Mouse (Mus musculus) midbrain, embryonic 14.5 days (tissue): ENCODE measurements around the gene Amigo2. TPM values are rescaled to one million over a fixed set of nuclear protein-coding genes. Genes with fewer than 3 reads are reported as not detected.
"Not testable (repeated sequence)": the region's sequence is repeated elsewhere in the genome, so short reads cannot be mapped to it uniquely, and the experiment has no call there.

Experiments
- ATAC-seq: fragments of 200-750 bp; cut with Nextera tagmentation; 2 replicates; pipeline ENCODE4 v1.8.0; 2017; ENCODE audit warnings: moderate number of reproducible peaks, moderate library complexity; ENCODE audit not compliant: low FRiP score, low TSS enrichment
- DNase-seq: peaks from one replicate; pipeline ENCODE4 v3.0.0-alpha.2; 2015
- H3K27ac ChIP-seq: fragments of 300-500 bp; sonication (generic); replicated peaks from 2 replicates; pipeline ENCODE4 v1.5.1; 2014; ENCODE audit warnings: mild to moderate bottlenecking, low read depth, low read length, moderate library complexity
- H3K27me3 ChIP-seq: fragments of 300-500 bp; sonication (generic); 2 replicates; pipeline ENCODE4 v1.6.1; 2014; ENCODE audit warnings: low read length, control low read depth, mixed read lengths; ENCODE audit not compliant: control insufficient read depth, insufficient read depth
- H3K36me3 ChIP-seq: fragments of 300-500 bp; sonication (generic); 2 replicates; pipeline ENCODE4 v1.6.1; 2014; ENCODE audit warnings: low read length, control low read depth; ENCODE audit not compliant: control insufficient read depth, insufficient read depth
- H3K4me1 ChIP-seq: fragments of 300-500 bp; sonication (generic); 2 replicates; pipeline ENCODE4 v1.6.1; 2014; ENCODE audit warnings: mild to moderate bottlenecking, antibody characterized with exemption, low read length, control low read depth; ENCODE audit not compliant: control insufficient read depth, insufficient read depth
- H3K4me2 ChIP-seq: fragments of 300-500 bp; sonication (generic); 2 replicates; pipeline ENCODE4 v1.6.1; 2014; ENCODE audit warnings: mild to moderate bottlenecking, low read length, moderate library complexity
- H3K4me3 ChIP-seq: fragments of 300-500 bp; sonication (generic); replicated peaks from 2 replicates; pipeline ENCODE4 v1.5.1; 2014; ENCODE audit warnings: low read depth, low read length
- H3K9ac ChIP-seq: fragments of 300-500 bp; sonication (generic); replicated peaks from 2 replicates; pipeline ENCODE4 v1.6.1; 2014; ENCODE audit warnings: mild to moderate bottlenecking, low read length, moderate library complexity
- H3K9me3 ChIP-seq: fragments of 300-500 bp; sonication (generic); 2 replicates; pipeline ENCODE4 v1.6.1; 2016; ENCODE audit warnings: low read length, control low read depth, mixed read lengths; ENCODE audit not compliant: control insufficient read depth
- WGBS: fragments of 180-500 bp; shearing (Covaris S2); extraction: QIAGEN DNeasy Blood & Tissue Kit; methylation state at CpG from one replicate; pipeline ENCODE4 v1.1.7; 2014; 5-methylcytosine and 5-hydroxymethylcytosine counted together
- polyA plus RNA-seq: library from polyadenylated mRNA; unstranded; fragments of >200 nt; fragmentation: Nextera tagmentation; extraction: Ambion mirVana; gene quantifications from 2 replicates; pipeline ENCODE4 v1.2.1, GENCODE M21; 2014

The Amigo2 gene
- polyA plus RNA-seq, 1 experiment from 2014 or later: 16.9 TPM

GRCm38 (mm10) chr15:97216843-97217242, 30.2 kb downstream of the Amigo2 start:
- WGBS: 99% methylated on average over 5 of the region's 5 CpGs

DNA sequence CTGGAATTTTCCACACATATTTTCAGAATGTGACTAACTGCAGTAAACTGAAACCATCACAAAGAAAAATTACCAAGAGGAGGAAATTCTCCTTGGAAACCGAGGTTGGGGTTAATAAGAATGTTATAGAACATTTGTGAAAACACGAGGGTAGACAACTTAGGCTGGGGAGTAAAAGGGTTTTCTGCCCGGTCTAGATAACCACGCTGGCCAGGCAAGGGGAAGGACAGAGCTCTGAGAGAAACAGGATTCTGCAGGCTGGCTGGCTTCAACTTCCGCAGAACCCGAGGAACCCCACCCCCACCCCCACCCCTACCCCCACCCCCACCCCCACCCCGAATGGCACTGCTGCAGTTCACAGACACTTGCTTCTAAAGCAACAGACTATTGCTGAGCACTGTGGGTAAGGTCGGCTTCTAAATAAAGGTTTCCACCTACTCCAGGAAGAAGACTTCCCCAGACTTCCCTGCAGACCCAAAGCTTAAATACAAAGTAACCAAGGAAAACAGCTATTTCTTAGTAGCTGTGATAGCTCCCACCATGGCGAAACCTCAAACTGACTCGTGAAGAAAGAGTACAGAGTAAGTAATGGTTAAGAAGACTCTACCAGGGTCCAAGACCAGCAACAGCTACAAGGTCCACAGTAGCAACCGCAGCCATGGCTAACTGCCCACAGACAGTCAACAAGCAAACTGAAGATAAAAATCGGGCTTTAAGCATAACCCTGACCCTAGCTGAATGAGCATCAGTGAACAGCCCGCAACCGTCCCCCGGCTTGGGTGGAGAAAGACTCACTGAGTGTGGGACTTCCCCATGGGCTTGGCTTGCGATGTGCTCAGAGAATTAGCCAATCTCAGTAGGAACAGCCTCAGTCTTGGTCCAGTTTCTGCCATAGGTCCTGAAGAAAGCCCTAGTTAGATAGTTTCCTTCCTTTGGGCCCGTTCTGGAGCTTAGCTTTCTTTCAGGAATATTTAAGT, 34.3 kb downstream of the Amigo2 start:
- Histone ChIP-seq H3K9ac (no peak overlapping the region), H3K9me3 (no peaks in the 10 kb centered on the region), H3K4me3 (no peak overlapping the region), H3K36me3 (no peaks in the 10 kb centered on the region), H3K27me3 (no peaks in the 10 kb centered on the region), H3K27ac (no peak overlapping the region), H3K4me2 (no peak overlapping the region), H3K4me1 (no peaks in the 10 kb centered on the region)
- 84% methylated on average over 17 of the region's 17 CpGs for WGBS
- no peak for ATAC-seq
- no peak for DNase-seq

More at GRCm38 (mm10) chr15:97216843-97217242, 30.2 kb downstream of the Amigo2 start:
- H3K36me3 ChIP-seq: no peaks in the 10 kb centered on the region
- no peaks in the 10 kb centered on the region for H3K9me3 ChIP-seq
- H3K4me2 ChIP-seq: no peak overlapping the region
- DNase-seq (no peak), ATAC-seq (no peak)
- no peaks in the 10 kb centered on the region for H3K4me1 ChIP-seq
- H3K27me3 ChIP-seq: no peaks in the 10 kb centered on the region
- no peak overlapping the region for H3K9ac ChIP-seq
- H3K4me3 ChIP-seq: no peak overlapping the region
- no peak overlapping the region for H3K27ac ChIP-seq

- 83% methylated on average over 3 of the region's 3 CpGs for WGBS
These were observed 37.3 kb downstream of the Amigo2 start for GRCm38 (mm10) chr15:97209754-97210153.

GRCm38 (mm10) chr15:97206506-97206905, 40.6 kb downstream of the Amigo2 start:
- H3K4me3 ChIP-seq: no peak overlapping the region
- ATAC-seq: no peak
- H3K27me3 ChIP-seq: no peaks in the 10 kb centered on the region
- WGBS: 96% methylated on average over 8 of the region's 8 CpGs
- no peak overlapping the region for H3K4me2 ChIP-seq
- no peak overlapping the region for H3K27ac ChIP-seq
- H3K36me3 ChIP-seq: no peaks in the 10 kb centered on the region
- H3K4me1 ChIP-seq: no peaks in the 10 kb centered on the region
- H3K9me3 ChIP-seq: no peaks in the 10 kb centered on the region
- no peak for DNase-seq
- no peak overlapping the region for H3K9ac ChIP-seq

More at GRCm38 (mm10) chr15:97209754-97210153, 37.3 kb downstream of the Amigo2 start:
- H3K27ac ChIP-seq, H3K9ac ChIP-seq, H3K4me3 ChIP-seq, H3K4me1 ChIP-seq, H3K36me3 ChIP-seq, ATAC-seq, H3K9me3 ChIP-seq, H3K4me2 ChIP-seq, DNase-seq, H3K27me3 ChIP-seq: not testable (repeated sequence)

DNA sequence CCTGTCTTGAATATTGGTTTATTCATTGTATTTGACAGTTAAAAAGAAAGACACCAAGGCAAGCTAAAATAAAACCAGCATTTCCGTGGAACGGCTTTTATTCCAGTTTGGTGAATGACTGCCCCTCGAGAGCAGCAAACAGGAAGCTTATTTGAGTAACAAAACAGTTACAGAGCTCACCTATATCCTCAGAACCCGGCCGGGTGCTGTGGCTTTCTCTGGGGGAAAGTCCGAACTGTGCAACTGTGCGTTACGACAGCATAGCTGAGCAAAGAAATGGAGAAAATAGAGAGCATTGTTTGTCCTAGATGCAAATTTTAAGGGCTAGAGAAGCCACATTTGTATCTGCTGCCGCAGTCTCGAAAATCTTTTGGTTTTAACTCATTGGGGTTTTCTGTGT, 41.3 kb downstream of the Amigo2 start:
- Histone ChIP-seq H3K27ac (no peak overlapping the region), H3K4me1 (no peaks in the 10 kb centered on the region), H3K4me2 (no peak overlapping the region), H3K27me3 (no peaks in the 10 kb centered on the region), H3K9me3 (no peaks in the 10 kb centered on the region), H3K4me3 (no peak overlapping the region), H3K36me3 (no peaks in the 10 kb centered on the region), H3K9ac (no peak overlapping the region)
- WGBS: 75% methylated on average over 10 of the region's 10 CpGs
- ATAC-seq (no peak), DNase-seq (no peak)

DNA sequence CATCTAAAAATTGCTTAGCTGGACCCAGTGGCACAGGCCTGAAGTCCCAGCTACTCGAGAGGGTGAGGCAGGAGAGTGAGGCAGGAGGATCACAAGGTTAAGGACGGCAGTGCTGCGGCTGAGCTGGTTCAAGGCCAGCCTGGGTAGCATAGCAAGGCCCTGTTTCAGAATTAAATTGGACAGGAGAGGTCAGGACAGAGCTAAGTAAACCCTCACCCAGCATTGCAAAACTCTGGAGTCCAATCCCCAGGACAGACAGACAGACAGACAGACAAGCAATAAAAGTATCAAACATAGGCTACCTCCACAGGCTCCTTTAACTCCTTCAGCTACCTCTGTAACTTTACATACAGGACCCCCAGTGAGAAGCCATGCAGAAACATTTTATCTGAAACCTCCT, 42.2 kb downstream of the Amigo2 start:
- Histone ChIP-seq H3K4me3 (no peak overlapping the region), H3K27ac (no peak overlapping the region), H3K4me1 (no peaks in the 10 kb centered on the region), H3K9me3 (no peaks in the 10 kb centered on the region), H3K36me3 (no peaks in the 10 kb centered on the region), H3K27me3 (no peaks in the 10 kb centered on the region), H3K4me2 (no peak overlapping the region), H3K9ac (no peak overlapping the region)
- no peak for DNase-seq
- WGBS: 87% methylated on average over 3 of the region's 3 CpGs
- ATAC-seq: no peak

GRCm38 (mm10) chr15:97196644-97197043, 50.4 kb downstream of the Amigo2 start:
- WGBS: 67% methylated on average over 7 of the region's 7 CpGs
- H3K36me3 ChIP-seq: no peaks in the 10 kb centered on the region
- no peaks in the 10 kb centered on the region for H3K4me1 ChIP-seq
- DNase-seq (no peak), ATAC-seq (no peak)
- no peak overlapping the region for H3K4me2 ChIP-seq
- H3K27ac ChIP-seq: no peak overlapping the region
- no peaks in the 10 kb centered on the region for H3K9me3 ChIP-seq
- no peak overlapping the region for H3K4me3 ChIP-seq
- no peak overlapping the region for H3K9ac ChIP-seq
- no peaks in the 10 kb centered on the region for H3K27me3 ChIP-seq

DNA sequence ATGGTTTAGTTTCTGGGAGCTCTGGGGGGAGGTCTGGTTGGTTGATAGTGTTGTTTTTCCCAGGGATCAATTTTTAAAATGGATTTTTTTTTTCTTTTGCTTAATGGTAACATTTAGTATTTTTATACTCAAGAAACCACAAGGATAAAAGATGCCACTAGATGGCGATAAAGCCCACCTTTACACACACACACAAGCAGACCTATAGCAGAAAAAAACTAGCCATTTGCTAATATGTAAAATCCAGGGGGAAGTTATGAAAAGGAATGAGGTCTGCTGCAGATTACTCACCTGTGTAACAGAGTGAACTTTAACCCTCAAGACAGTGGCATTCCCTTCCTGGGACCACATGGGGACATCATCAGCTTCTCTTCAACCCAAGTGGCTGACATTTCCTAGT, 51.5 kb downstream of the Amigo2 start:
- no peaks in the 10 kb centered on the region for H3K4me1 ChIP-seq
- no peak overlapping the region for H3K4me2 ChIP-seq
- H3K9me3 ChIP-seq: no peaks in the 10 kb centered on the region
- 3% methylated on average over 1 of the region's 1 CpGs for WGBS
- no peak overlapping the region for H3K4me3 ChIP-seq
- no peak for ATAC-seq
- no peaks in the 10 kb centered on the region for H3K36me3 ChIP-seq
- H3K27me3 ChIP-seq: no peaks in the 10 kb centered on the region
- no peak overlapping the region for H3K9ac ChIP-seq
- no peak overlapping the region for H3K27ac ChIP-seq
- peak; percentile 92 for DNase-seq
